Mouse (Mus musculus) right cerebral cortex, postnatal 25 days (tissue): ENCODE data around the gene Rhox9.
"Not testable (repeated sequence)": the region's sequence is repeated elsewhere in the genome, so short reads cannot be mapped to it uniquely, and the experiment has no call there.

Source experiments
- DNase-seq: peaks from one replicate; pipeline ENCODE4 v3.0.0; 2022

Rhox9 gene

GRCm38 (mm10) chrX:37901670-37902069 is at the start of gene Rhox9:
TSS of gene Rhox9 (minus strand) at chrX:37901770.
- DNase-seq: not testable (repeated sequence)

- no peak for DNase-seq
Observed at GRCm38 (mm10) chrX:37916311-37916710, 14.7 kb upstream of the Rhox9 start.

- no peak for DNase-seq
Observed at GRCm38 (mm10) chrX:37908581-37908980, 7.0 kb upstream of the Rhox9 start.

GRCm38 (mm10) chrX:37903727-37904126 is 2.2 kb upstream of the Rhox9 start:
- DNase-seq: no peak

GRCm38 (mm10) chrX:37897132-37897531 is 4.4 kb downstream of the Rhox9 start, which contains the start of gene Rhox7b:
TSS of gene Rhox7b (minus strand) at chrX:37897232.
- DNase-seq: not testable (repeated sequence)

GRCm38 (mm10) chrX:37878844-37879243 is 22.7 kb downstream of the Rhox9 start, which contains the start of gene Rhox8:
TSS of gene Rhox8 (minus strand) at chrX:37878944.
- DNase-seq: no peak

GRCm38 (mm10) chrX:37871641-37872040 is 29.9 kb downstream of the Rhox9 start:
- no peak for DNase-seq
